Mouse (Mus musculus): ENCODE results near the gene Selenop. TPM values are rescaled to one million over a fixed set of nuclear protein-coding genes. Genes with fewer than 3 reads are reported as not detected.
A peak's percentile ranks its signal among the peaks of the same experiment; 100 is the strongest.

Gene Selenop
- polyA plus RNA-seq, 1 experiment = 485 TPM

GRCm38 (mm10) chr15:3269496-3269895 lies 1.1 kb downstream of the Selenop start:
- 47% methylated on average over 4 of the region's 4 CpGs for whole genome bisulfite sequencing
- no peak for DNase-seq (ENCODE audit: low read depth, low spot score)

GRCm38 (mm10) chr15:3269996-3270645 lies 1.8 kb downstream of the Selenop start:
- 5% methylated on average over 6 of the region's 6 CpGs for whole genome bisulfite sequencing

GRCm38 (mm10) chr15:3270646-3271077 lies 2.3 kb downstream of the Selenop start:
- under 1% methylated on average over 12 of the region's 12 CpGs for WGBS
- peak; percentile 84 for DNase-seq (ENCODE audit: low read depth, low spot score)

More at GRCm38 (mm10) chr15:3269996-3270645, 1.8 kb downstream of the Selenop start:
- DNase-seq (ENCODE audit: low read depth, low spot score) = no peak

GRCm38 (mm10) chr15:3271216-3271615 lies 2.9 kb downstream of the Selenop start:
- 1% methylated on average over 6 of the region's 6 CpGs for WGBS
- DNase-seq (ENCODE audit: low read depth, low spot score) = no peak

- no peak for DNase-seq (ENCODE audit: low read depth, low spot score)
- WGBS = 69% methylated on average over 1 of the region's 1 CpGs
These were observed 4.8 kb downstream of the Selenop start for GRCm38 (mm10) chr15:3273191-3273590.

GRCm38 (mm10) chr15:3277391-3277790 lies 9.0 kb downstream of the Selenop start:
- 80% methylated on average over 2 of the region's 2 CpGs for WGBS
- DNase-seq (ENCODE audit: low read depth, low spot score) = no peak

- no peak for DNase-seq (ENCODE audit: low read depth, low spot score)
- 84% methylated on average over 7 of the region's 7 CpGs for WGBS
These were observed 10.9 kb downstream of the Selenop start for GRCm38 (mm10) chr15:3279242-3279641.

- no peak for DNase-seq (ENCODE audit: low read depth, low spot score)
These were observed 12.9 kb downstream of the Selenop start for GRCm38 (mm10) chr15:3281216-3281615.

GRCm38 (mm10) chr15:3281737-3282136 lies 13.4 kb downstream of the Selenop start:
- whole genome bisulfite sequencing = 96% methylated on average over 1 of the region's 1 CpGs
- no peak for DNase-seq (ENCODE audit: low read depth, low spot score)

GRCm38 (mm10) chr15:3286032-3286431 lies 17.7 kb downstream of the Selenop start:
- DNase-seq (ENCODE audit: low read depth, low spot score) = no peak

- DNase-seq (ENCODE audit: low read depth, low spot score) = no peak
- 84% methylated on average over 3 of the region's 3 CpGs for WGBS
These were observed 22.1 kb downstream of the Selenop start for GRCm38 (mm10) chr15:3290435-3290834.

GRCm38 (mm10) chr15:3293477-3293876 lies 25.1 kb downstream of the Selenop start:
- 67% methylated on average over 1 of the region's 1 CpGs for WGBS
- DNase-seq (ENCODE audit: low read depth, low spot score) = no peak

GRCm38 (mm10) chr15:3295986-3296385 lies 27.6 kb downstream of the Selenop start:
- WGBS = 86% methylated on average over 1 of the region's 1 CpGs
- no peak for DNase-seq (ENCODE audit: low read depth, low spot score)

GRCm38 (mm10) chr15:3297615-3298014 lies 29.3 kb downstream of the Selenop start:
- DNase-seq (ENCODE audit: low read depth, low spot score) = peak; percentile 14
- WGBS = 46% methylated on average over 8 of the region's 8 CpGs

- WGBS = 64% methylated on average over 4 of the region's 4 CpGs
- no peak for DNase-seq (ENCODE audit: low read depth, low spot score)
These were observed 32.2 kb downstream of the Selenop start for GRCm38 (mm10) chr15:3300361-3301100.

GRCm38 (mm10) chr15:3303426-3303825 lies 35.1 kb downstream of the Selenop start, which contains the start of gene Ccdc152:
TSS of gene Ccdc152 (minus strand) at chr15:3303526.
- no peak for DNase-seq (ENCODE audit: low read depth, low spot score)
- 87% methylated on average over 12 of the region's 12 CpGs for WGBS

- no peak for DNase-seq (ENCODE audit: low read depth, low spot score)
- WGBS = 77% methylated on average over 3 of the region's 3 CpGs
These were observed 41.5 kb downstream of the Selenop start for GRCm38 (mm10) chr15:3309856-3310255.

GRCm38 (mm10) chr15:3312937-3313336 lies 44.6 kb downstream of the Selenop start:
- DNase-seq (ENCODE audit: low read depth, low spot score) = no peak

- 69% methylated on average over 2 of the region's 2 CpGs for WGBS
These were observed 48.3 kb downstream of the Selenop start for GRCm38 (mm10) chr15:3316617-3317016.

GRCm38 (mm10) chr15:3319929-3320328 lies 51.6 kb downstream of the Selenop start:
- WGBS = 89% methylated on average over 9 of the region's 9 CpGs
- DNase-seq (ENCODE audit: low read depth, low spot score) = no peak

More at GRCm38 (mm10) chr15:3316617-3317016, 48.3 kb downstream of the Selenop start:
- no peak for DNase-seq (ENCODE audit: low read depth, low spot score)

GRCm38 (mm10) chr15:3323041-3323440 lies 54.7 kb downstream of the Selenop start:
- no peak for DNase-seq (ENCODE audit: low read depth, low spot score)

Data from large intestine, adult 2 months (tissue).